Mouse (Mus musculus) urinary bladder, adult 2 months (tissue): ENCODE data around the gene Ctsf. TPM values are rescaled to one million over a fixed set of nuclear protein-coding genes. Genes with fewer than 3 reads are reported as not detected.
"Not testable (repeated sequence)": the region's sequence is repeated elsewhere in the genome, so short reads cannot be mapped to it uniquely, and the experiment has no call there.

Source experiments
- DNase-seq: peaks from one replicate; pipeline ENCODE4 v3.0.0; 2022; ENCODE audit warnings: low spot score
- polyA plus RNA-seq: library from polyadenylated mRNA; depleted of rRNA; stranded (reverse); fragments of >200 nt; gene quantifications from 2 replicates; pipeline ENCODE4 v1.2.3, GENCODE M21; 2012

Ctsf gene
- polyA plus RNA-seq, 1 experiment: 82.7 TPM

DNA sequence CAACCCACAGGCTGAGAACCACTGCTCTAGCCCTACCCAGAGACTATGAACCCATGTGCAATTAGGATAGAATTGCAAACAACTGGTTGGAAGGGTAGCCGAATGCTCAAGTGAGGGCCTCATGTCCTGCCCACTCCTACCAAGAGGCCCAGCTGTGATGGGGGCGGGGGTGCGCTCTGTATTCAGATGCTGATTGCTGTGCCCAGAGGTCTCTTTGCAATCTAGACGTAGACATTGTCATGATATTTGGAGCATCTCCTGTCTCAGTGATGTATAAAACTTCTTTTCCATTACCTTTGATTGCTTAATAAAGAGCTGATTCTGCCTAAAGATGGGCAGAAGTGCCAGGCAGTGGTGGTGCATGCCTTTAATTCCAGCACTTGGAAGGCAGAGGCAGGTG is 5.1 kb upstream of the Ctsf start:
- DNase-seq: no peak

DNA sequence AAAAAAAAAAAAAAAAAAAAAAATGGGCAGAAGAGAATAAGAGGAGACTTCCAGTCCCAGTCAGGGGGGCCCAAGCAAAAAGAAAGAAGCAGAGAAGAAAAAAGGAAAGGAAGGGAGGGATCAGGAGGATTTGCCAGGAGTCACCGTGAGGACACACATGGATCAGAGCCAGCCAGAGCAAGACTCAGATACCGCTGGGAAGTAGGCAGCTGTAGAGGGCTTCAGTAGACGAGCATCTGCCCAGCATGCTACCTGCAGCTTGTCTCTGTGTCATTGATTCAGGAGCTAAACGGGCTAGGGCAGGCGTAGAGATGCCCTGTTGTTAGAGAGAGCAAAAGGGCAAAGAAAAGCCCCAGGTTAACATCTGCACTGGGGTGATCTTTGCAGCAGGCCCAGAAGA is 4.6 kb upstream of the Ctsf start:
- no peak for DNase-seq

DNA sequence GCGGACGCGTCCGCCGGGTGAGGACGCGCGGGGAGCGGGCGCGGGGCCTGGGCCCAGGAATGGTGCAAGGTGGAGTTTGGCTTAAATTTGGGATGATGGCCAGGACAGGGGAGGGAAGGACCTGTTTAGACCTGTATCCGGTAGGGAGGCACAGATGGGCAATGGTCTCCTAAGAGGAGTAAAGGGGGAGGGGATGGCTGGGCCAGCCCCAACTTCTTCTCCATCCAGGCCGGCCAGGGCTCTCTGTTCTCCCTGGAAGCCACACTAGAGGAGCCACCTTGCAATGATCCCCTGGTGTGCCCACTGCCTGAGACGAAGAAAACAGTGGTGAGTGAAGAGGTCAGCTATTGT is 515 bp downstream of the Ctsf start:
- DNase-seq: no peak

DNA sequence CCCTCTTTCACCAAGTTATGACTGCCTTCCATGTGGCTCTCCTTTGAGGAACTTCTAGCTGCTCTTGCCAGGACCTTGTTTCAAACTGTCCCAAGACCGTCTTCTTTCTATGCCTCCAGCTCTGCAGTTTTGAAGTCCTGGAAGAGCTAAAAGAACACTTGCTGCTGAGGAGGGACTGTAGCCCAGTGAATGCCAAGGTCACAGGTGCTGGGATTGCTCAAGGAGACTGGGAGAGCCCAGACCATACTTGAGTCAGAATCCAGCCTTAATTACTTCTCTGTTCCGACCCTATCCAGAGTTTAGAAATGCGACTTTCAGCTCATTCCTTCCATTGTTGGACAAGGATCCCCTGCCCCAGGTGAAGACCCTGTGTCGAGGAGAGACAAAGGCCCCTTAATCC is 1.0 kb downstream of the Ctsf start:
- no peak for DNase-seq

DNA sequence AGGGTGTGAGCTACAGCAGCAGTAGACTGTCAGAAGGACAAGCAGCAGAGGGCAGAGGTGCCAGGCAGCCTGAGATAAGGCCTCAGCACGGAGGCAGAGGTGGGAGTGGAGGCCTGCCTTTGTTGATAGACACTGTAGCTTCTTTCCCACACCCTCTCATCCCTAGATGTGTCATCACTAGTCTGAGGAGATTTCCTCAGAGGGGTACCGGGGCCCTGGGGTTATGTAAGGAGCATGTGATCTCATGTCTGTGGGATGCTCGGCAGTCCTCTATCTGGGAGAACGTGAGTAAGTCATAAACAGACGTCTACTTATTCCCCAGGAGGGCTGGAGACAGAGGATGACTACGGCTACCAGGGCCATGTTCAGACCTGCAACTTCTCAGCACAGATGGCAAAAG is 4.2 kb downstream of the Ctsf start:
- no peak for DNase-seq

DNA sequence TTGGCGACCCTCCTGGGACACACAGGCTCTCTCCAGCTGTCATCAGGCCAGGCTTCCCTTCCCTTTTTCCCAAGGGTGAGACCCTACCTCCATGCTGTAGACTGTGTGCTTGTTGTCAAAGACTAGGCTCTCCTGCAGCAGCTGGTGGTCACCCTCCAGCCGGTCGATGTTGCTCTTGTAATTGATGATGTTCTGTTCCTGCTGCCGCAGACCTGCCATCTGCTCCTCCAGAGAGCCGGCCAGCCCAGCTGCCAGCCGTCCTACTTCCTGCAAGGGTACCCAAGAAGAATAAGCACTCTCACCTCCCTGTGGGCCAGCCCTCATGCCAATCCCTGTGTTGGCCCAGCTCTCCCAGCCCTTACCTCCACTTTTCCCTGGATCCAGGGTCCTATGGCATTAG is 8.1 kb downstream of the Ctsf start:
- no peak for DNase-seq

DNA sequence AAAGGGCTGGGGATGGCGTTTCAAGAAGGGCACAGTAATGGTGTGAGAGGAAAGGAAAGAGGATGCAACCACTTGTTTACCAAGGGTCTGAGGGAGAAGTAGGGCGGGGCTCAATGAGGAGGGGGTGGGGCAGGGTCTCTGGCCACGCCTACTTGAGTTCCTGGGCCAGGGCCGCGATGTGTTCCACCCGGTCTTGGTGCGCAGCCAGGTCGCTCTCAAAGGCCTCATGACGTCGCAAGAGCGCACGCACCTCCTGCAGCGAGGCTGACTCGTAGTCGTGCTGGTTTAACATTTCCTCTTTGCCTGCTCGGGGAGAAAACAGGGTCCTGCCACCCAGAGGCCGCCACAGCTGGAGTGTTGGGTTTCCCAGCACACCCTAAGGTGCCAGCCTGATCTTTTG is 10.2 kb downstream of the Ctsf start:
- no peak for DNase-seq

DNA sequence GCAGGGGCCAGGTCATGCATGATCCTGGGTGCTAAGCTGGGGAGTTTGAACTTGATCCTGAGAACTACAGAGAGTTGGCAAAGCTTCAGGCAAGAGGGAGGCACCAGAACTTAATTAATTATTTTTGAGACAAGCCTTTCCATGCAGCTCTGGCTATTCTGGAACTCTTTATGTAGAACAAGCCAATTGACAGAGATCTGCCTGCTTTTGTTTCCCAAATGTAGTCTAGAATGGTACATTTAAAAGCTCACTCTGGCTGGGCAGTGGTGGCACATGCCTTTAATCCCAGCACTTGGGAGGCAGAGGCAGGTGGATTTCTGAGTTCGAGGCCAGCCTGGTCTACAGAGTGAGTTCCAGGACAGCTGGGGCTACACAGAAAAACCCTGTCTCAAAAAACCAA is 19.7 kb downstream of the Ctsf start:
- DNase-seq: not testable (repeated sequence)

DNA sequence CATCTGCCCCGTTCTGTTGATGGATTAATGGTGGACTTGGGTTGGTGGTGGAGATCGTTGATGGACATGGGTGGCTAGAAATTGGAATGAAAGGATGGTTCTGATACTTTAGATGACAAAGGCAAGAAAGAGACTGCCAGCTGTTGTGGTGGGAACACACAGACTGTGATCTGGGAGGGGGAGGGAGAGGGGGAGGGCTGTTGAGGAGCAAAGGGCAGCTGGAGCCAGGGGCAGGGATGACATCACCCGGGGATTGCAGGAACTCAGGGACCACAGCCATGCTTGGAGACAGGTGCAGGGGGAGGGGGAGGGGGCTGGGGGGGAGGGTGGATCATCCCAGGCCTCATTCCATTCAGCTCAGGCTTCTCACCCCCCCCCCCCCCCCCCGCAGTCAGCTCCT is 21.3 kb downstream of the Ctsf start:
- DNase-seq: no peak

DNA sequence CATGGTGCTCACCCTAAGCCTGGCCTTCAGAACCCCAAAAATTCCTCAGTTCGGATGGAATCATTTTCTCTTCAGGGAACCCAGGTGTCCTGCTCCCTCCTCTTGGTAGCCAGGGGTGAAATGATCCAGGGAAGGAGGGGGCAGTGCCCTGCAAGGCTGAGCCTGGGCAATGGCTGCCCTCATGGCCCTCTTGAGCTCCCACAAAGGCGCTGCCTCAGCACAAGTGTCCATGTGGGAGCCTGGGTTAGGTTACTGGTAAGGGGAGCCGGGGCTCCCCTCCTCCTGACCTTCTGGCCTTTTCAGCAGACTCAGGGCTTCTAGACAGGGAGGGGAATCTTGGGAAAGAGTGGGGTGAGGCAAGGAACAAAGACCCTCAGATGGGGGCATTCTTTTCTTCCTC is 21.8 kb downstream of the Ctsf start:
- DNase-seq: no peak

DNA sequence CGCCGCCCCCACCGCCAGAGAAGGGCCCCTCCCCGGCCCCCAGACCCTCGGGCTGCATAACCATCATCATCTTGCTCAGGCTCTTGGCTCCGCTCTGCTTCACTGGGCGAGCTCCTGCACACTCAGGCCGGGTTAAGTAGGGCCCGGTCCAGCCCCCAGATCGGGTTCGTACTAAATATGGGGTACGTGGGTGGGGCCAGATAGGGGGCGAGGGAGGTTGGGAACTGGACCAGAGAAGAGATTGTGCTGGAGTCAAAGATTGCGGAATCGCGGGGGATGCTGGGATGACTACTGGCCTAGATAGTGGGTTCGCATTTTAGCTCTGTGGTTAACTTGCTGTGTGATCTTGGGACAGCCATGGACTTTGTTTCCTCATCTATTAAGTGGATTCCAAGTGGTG is 22.9 kb downstream of the Ctsf start, which contains the start of gene Actn3:
Gene Actn3 (minus strand): TSS at position 125 of the 400 bp plus-strand sequence.
- no peak for DNase-seq

DNA sequence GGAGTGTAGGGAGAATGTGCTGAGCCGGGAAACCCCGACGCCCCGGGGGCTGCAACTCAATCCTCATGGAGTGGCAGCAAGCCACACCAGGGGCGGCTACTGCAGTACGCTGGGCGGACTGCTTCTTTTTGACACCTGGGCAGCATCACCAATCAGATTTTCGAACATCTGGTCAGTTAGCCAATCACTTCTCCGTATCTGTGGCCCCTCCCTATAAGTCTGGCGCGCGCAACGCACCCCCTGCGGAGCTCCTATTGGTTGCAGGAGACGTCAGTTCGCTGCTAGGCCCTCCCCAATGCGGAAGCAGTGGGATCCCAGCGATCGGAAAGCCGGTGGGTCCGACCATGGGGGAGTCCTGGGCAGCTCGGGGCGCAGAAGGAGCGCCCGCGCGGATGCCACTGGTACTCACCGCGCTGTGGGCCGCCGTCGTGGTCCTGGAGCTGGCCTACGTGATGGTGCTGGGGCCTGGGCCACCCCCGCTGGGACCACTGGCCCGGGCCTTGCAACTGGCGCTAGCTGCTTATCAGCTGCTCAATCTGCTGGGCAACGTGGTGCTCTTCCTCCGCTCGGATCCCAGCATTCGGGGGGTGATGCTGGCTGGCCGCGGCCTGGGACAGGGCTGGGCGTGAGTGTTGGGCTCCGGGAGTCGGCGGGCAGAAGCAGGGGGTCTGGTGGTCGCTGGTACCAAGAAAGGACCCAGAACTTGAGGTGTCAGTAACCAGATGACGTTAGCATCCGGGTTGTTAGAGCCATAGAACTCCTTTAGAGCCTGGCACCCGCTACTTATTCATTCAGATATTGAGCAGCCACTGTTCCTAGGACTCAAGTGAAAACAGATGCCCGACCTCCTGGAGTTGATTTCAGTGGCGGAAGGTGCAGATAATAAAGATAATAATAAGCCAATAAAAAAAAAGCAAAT is 23.7 kb downstream of the Ctsf start, which contains the start of gene Zdhhc24:
Gene Zdhhc24 (plus strand): TSS at position 264 of the 919 bp plus-strand sequence.
- DNase-seq: peak; percentile 97

DNA sequence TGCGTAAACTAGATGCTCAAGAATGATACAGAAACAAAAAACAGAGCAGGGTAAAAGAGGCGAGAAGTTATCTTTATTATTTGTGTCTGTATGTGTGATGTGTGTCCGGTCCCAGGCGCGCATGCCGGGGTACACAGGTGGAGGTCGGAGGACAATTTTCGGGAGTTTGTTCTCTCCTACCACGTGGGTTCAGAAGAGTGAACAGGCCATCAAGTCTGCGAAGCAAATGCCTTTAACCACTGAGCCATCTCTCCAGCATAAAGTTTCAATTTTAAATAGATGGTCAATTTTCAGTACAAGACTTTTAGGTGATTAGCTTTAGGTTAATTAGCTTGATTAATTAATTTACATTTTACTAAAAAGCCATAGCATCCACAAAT is 24.4 kb downstream of the Ctsf start:
- no peak for DNase-seq

DNA sequence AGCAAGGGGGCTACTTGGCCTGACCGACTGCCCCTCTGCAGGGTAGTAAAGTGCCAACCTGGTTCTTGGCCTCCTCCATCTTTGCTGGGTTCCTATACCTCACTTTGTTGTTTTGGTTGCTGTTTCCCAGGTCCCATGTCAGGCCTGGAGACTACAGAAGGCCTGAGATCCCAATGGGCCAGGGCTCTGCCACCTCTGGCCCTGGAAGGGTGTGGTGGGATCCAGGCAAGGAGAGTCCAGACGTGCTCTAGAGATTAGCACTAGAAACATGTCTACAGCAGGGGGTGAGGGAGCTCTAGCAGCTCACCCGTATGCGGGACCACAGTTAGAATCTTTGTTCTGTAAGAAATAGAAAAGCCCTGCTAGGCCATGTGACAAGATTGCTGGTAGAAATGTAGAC is 29.0 kb downstream of the Ctsf start:
- no peak for DNase-seq

DNA sequence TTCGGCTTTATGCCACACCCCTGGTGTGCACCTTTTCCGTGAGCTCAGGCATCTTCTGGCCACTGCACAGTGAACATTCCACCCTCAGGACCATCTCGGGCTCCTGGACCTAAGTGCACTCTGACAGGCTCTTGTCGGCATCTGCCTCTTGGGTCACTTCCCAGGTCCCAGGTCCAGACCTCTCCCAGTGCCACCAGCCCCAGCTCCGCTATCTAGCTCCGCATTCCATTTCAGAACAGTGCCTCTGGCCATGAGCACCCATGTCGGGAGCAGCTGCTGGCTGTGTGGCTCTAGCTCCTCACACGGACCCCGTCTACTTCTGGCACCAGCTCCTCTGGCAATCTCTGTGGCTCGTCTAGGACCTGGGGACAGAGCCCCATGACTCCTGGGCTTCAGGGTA is 34.9 kb downstream of the Ctsf start:
- DNase-seq: no peak

DNA sequence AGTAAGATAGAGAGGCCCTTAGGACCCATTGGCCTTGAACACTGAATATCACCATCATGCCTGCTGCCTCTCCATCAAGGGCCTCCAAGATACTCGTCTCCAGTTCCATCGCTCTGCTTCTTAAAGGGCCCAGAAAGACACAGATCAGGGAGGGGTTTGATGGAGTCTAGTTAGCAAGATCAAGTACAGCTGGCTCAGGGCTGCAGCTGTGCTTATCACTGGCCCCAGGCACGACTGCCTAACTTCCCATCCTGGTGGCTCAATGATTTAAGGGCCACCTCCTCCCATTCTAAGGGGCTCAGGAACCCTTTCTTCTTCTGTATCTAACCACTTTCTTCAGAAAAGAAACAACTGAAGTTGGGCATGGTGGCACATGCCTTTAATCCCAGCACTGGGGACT is 36.9 kb downstream of the Ctsf start:
- DNase-seq: no peak

DNA sequence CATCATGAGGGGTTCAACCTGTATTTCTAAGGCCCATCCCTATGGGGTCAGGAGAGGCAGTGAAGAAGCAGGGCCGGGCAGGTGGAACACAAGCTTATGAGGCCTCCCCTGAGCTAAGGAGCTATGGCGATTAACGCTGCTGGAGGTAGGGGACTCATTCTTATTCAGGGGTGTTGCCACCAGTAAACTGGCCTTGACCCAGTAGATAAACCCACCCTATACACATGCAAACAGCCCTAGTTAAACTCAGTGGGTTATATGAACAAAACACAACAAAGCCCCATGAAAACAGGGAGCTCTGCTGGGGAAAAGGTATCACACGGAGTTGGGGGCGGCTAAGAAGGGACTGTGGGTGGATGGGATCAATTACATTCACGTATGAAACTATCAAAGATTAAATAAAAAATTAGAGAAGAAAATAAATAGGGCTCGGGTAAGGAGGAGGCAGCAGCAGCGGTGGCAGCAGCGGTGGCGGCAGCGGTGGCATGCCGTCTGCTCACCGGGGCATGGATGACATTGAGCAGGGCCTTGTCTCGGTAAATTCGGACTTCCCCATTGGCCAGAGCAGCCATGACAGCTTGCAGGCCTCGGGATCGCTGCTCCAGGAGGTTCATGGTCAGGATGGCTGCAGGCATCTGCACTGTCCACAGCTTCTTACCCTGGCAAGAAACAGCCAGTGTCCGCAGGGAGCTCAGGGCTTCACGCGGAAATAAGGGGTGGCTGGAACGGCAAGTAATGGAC is 42.0 kb downstream of the Ctsf start:
- no peak for DNase-seq

DNA sequence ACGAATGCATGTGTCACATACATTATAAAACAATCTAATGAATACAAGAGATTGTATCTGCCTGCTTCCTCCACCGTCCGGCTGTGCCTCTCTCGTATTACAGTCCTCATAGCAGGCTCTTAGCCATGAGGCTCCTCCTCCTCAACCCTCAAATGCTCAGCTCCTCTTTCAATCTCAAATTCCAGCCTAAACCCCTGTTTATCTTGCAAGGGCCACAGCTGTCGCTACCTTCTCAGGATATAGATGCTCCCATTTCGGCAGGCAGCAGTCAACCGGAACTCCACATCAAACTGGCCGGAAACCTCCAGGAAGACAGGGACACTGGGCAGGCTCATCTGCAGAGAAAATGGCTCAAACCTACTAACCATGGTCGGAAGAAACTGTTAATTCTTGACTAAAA is 44.0 kb downstream of the Ctsf start:
- no peak for DNase-seq

DNA sequence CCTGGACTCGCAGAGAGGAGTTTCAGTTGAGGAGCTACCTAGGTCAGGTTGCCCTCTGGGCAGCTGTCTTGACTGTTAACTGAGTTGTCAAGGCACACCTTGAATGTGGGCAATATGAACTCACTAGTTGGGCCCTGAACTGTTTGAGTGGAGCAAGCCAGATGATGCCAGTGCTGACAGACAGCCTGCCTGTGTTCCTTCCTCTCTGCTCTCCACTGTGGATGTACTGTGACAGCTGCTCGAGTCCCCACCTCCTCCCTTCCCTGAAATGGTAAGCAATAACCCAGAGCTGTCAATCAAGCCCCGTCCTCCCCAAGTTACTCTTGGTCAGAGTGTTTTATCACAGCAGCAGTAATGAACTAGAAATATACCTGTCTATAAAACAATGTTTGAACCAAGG is 45.0 kb downstream of the Ctsf start:
- no peak for DNase-seq

DNA sequence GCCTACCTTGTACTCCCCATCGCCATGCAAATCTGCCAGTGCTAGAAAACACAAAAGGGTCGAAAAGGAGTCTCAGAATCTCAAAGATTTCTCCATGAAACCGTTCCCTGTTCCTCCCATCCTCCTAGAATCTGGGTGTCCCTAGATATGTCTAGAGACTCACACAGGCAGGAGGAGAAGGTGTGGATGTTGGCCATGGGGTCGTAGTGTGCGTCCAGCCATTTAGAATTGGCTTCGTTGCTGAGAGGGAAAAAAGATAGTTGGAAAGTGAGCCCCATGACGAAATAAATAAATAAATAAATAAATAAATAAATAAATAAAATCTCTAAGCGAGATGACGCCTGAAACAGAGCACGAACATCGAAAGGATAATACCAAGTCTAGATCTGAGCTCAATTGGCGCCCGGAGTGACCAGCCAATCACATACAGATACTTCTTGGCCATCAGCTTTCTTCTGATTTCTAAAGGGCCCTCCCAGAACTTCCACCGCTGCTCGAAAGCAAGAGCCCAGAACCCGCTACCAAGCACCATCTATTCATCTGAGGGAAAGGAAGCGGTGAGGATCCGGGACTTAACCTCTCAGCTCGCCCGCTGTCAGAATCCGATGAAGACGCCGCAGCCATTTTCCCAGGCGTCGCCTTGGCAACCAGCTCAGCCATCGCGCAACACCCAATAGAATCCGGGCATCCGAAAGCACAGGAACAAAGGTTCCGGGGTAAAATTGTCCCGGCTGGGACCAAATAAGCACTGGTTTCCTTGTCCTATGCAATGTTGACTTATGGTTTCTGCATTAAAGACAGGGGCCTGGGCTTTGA is 51.3 kb downstream of the Ctsf start, which contains the start of gene Bbs1:
Gene Bbs1 (minus strand): TSS at position 650 of the 816 bp plus-strand sequence.
- peak; percentile 60 for DNase-seq

DNA sequence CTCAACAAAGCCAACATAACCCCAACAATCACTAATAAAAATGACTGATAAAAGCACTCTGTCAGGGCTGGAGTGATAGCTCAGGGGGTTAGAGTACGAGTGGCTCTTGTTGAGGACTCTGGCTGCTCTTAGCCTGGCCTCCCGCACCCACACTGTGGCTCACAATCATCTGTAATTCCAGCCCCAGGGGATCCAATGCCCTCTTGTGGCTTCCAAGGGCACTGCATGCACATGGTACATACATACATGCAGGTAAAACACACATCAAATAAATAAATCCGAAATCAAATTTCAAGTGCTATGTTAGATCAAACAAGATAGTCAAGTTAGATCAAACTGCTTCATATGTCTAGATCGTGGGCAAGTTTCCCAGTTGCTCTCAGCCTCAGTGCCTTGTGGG is 53.2 kb downstream of the Ctsf start:
- DNase-seq: no peak

DNA sequence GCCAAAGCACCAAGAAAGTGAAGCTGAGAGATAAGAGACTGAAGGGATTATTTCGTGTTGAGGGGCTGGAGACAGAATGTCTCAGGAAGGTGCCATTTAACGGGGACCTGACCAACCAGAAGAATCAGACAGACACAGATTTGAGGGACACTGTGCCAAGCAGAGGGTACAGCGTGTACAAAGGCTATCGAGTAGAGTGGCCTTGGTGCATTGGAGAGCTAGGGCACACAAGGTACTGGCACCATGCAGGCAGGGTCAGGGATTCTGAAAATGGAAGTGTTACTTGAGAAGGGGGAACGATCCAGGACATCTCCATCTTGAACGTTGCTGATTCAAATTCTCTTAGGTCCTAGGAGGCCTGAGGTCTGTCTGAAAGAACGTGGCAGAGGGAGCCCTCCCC is 54.4 kb downstream of the Ctsf start:
- no peak for DNase-seq
